Mouse (Mus musculus) testis, adult 2 months (tissue): Measurements from ENCODE around the gene Cfap97d1. TPM values are rescaled to one million over a fixed set of nuclear protein-coding genes. Genes with fewer than 3 reads are reported as not detected.

ENCODE experiments used
- H3K27ac ChIP-seq: fragments of 200-500 bp; 2 replicates; pipeline ENCODE4 v1.5.1; 2012; ENCODE audit warnings: low read depth, low read length; ENCODE audit not compliant: control insufficient read depth, insufficient read depth
- H3K27me3 ChIP-seq: fragments of 200-500 bp; 2 replicates; pipeline ENCODE4 v1.6.1; 2012; ENCODE audit warnings: mild to moderate bottlenecking, low read length, moderate library complexity; ENCODE audit not compliant: control insufficient read depth, insufficient read depth
- H3K36me3 ChIP-seq: fragments of 200-500 bp; 2 replicates; pipeline ENCODE4 v1.6.1; 2012; ENCODE audit warnings: mild to moderate bottlenecking, low read length; ENCODE audit not compliant: control insufficient read depth, insufficient read depth
- H3K4me1 ChIP-seq: fragments of 200-500 bp; 2 replicates; pipeline ENCODE4 v1.6.1; 2012; ENCODE audit warnings: low read length; ENCODE audit not compliant: control insufficient read depth, insufficient read depth
- H3K4me3 ChIP-seq: fragments of 200-500 bp; 2 replicates; pipeline ENCODE4 v1.5.1; 2012; ENCODE audit warnings: low read depth, mild to moderate bottlenecking, low read length, moderate library complexity, mixed read lengths; ENCODE audit not compliant: control insufficient read depth
- CTCF ChIP-seq: fragments of 200-500 bp; IDR thresholded peaks from 2 replicates; pipeline ENCODE4 v1.5.1; 2012; ENCODE audit warnings: low read depth, mild to moderate bottlenecking, inconsistent platforms, low read length, moderate library complexity; ENCODE audit not compliant: control insufficient read depth, insufficient read depth, insufficient replicate concordance
- POLR2A ChIP-seq: fragments of 200-500 bp; IDR thresholded peaks from 2 replicates; pipeline ENCODE4 v1.6.1; 2012; ENCODE audit warnings: low read depth, mild to moderate bottlenecking, inconsistent platforms, low read length, moderate library complexity; ENCODE audit not compliant: control insufficient read depth
- polyA plus RNA-seq: library from polyadenylated mRNA; depleted of rRNA; stranded (reverse); fragments of >200 nt; gene quantifications from 2 replicates; pipeline ENCODE4 v1.2.3, GENCODE M21; 2012

Gene Cfap97d1
- polyA plus RNA-seq, 1 experiment = 94.1 TPM

GRCm38 (mm10) chr11:102008954-102009637, 25.0 kb downstream of the Cfap97d1 start:
- no peaks in the 10 kb centered on the region for H3K27me3 ChIP-seq

GRCm38 (mm10) chr11:102010140-102010539, 26.1 kb downstream of the Cfap97d1 start:
- no peaks in the 10 kb centered on the region for H3K36me3 ChIP-seq
- no peak overlapping the region for H3K27ac ChIP-seq
- TF ChIP-seq POLR2A (no peak), CTCF (no peak)

More at GRCm38 (mm10) chr11:102008954-102009637, 25.0 kb downstream of the Cfap97d1 start:
- Histone ChIP-seq H3K27ac (no peak overlapping the region), H3K4me1 (no peaks in the 10 kb centered on the region), H3K4me3 (no peak overlapping the region), H3K36me3 (no peaks in the 10 kb centered on the region)
- TF ChIP-seq CTCF (no peak), POLR2A (no peak)

GRCm38 (mm10) chr11:102011510-102011909, 27.4 kb downstream of the Cfap97d1 start:
- H3K27ac ChIP-seq = no peak overlapping the region
- no peak for TF ChIP-seq CTCF
- no peak for TF ChIP-seq POLR2A
- H3K36me3 ChIP-seq = no peaks in the 10 kb centered on the region
- no peaks in the 10 kb centered on the region for H3K27me3 ChIP-seq
- H3K4me3 ChIP-seq = no peak overlapping the region
- no peaks in the 10 kb centered on the region for H3K4me1 ChIP-seq

More at GRCm38 (mm10) chr11:102010140-102010539, 26.1 kb downstream of the Cfap97d1 start:
- Histone ChIP-seq H3K4me3 (no peak overlapping the region), H3K4me1 (no peaks in the 10 kb centered on the region), H3K27me3 (no peaks in the 10 kb centered on the region)

- TF ChIP-seq POLR2A (no peak), CTCF (no peak)
- H3K4me1 ChIP-seq = no peaks in the 10 kb centered on the region
- no peaks in the 10 kb centered on the region for H3K27me3 ChIP-seq
- no peak overlapping the region for H3K27ac ChIP-seq
- no peak overlapping the region for H3K4me3 ChIP-seq
- H3K36me3 ChIP-seq = no peaks in the 10 kb centered on the region
Observed at GRCm38 (mm10) chr11:102013201-102013600, 29.1 kb downstream of the Cfap97d1 start.

- Histone ChIP-seq H3K27me3 (no peaks in the 10 kb centered on the region), H3K4me3 (no peak overlapping the region), H3K27ac (no peak overlapping the region), H3K36me3 (no peaks in the 10 kb centered on the region), H3K4me1 (no peaks in the 10 kb centered on the region)
- TF ChIP-seq CTCF (no peak), POLR2A (no peak)
Observed at GRCm38 (mm10) chr11:102015472-102015871, 31.4 kb downstream of the Cfap97d1 start.

- Histone ChIP-seq H3K27me3 (no peaks in the 10 kb centered on the region), H3K4me3 (no peak overlapping the region), H3K27ac (no peak overlapping the region), H3K4me1 (no peaks in the 10 kb centered on the region), H3K36me3 (no peaks in the 10 kb centered on the region)
- TF ChIP-seq POLR2A (no peak), CTCF (no peak)
Observed at GRCm38 (mm10) chr11:102016136-102016535, 32.1 kb downstream of the Cfap97d1 start.

GRCm38 (mm10) chr11:102019736-102020135, 35.7 kb downstream of the Cfap97d1 start:
- H3K27ac ChIP-seq = no peak overlapping the region
- TF ChIP-seq CTCF (no peak), POLR2A (no peak)
- no peak overlapping the region for H3K4me3 ChIP-seq
- H3K27me3 ChIP-seq = no peaks in the 10 kb centered on the region
- H3K36me3 ChIP-seq = no peaks in the 10 kb centered on the region
- H3K4me1 ChIP-seq = no peaks in the 10 kb centered on the region; the same call in 1 of the 2 replicates
